Mouse (Mus musculus) urinary bladder, postnatal 10 days (tissue): ENCODE results near the gene Sgsm2.
"Not testable (repeated sequence)": the region's sequence is repeated elsewhere in the genome, so short reads cannot be mapped to it uniquely, and the experiment has no call there.

Experiments used
- DNase-seq: peaks from one replicate; pipeline ENCODE4 v3.0.0; 2022; ENCODE audit warnings: low spot score

Sgsm2 gene

GRCm38 (mm10) chr11:74828965-74829550, 67.8 kb downstream of the Sgsm2 start:
- no peak for DNase-seq

- DNase-seq, result no peak
These were observed 68.4 kb downstream of the Sgsm2 start for GRCm38 (mm10) chr11:74828404-74828931.

GRCm38 (mm10) chr11:74827791-74828403, 69.0 kb downstream of the Sgsm2 start:
- no peak for DNase-seq

- DNase-seq, result no peak
These were observed 70.2 kb downstream of the Sgsm2 start for GRCm38 (mm10) chr11:74826702-74827101.

- DNase-seq, result no peak
These were observed 70.7 kb downstream of the Sgsm2 start for GRCm38 (mm10) chr11:74826151-74826550.

GRCm38 (mm10) chr11:74822746-74823440, 74.0 kb downstream of the Sgsm2 start:
- DNase-seq, result no peak

GRCm38 (mm10) chr11:74821463-74821862, 75.4 kb downstream of the Sgsm2 start:
- no peak for DNase-seq

GRCm38 (mm10) chr11:74820921-74821320, 75.9 kb downstream of the Sgsm2 start:
- no peak for DNase-seq

- no peak for DNase-seq
These were observed 81.1 kb downstream of the Sgsm2 start for GRCm38 (mm10) chr11:74815795-74816194.

GRCm38 (mm10) chr11:74811538-74811937, 85.3 kb downstream of the Sgsm2 start:
- DNase-seq, result no peak

- DNase-seq, result not testable (repeated sequence)
These were observed 85.8 kb downstream of the Sgsm2 start for GRCm38 (mm10) chr11:74811027-74811426.

GRCm38 (mm10) chr11:74810134-74810533, 86.7 kb downstream of the Sgsm2 start:
- DNase-seq, result no peak

- no peak for DNase-seq
These were observed 88.5 kb downstream of the Sgsm2 start for GRCm38 (mm10) chr11:74808251-74808853.

GRCm38 (mm10) chr11:74807246-74807882, 89.5 kb downstream of the Sgsm2 start:
- DNase-seq, result no peak

GRCm38 (mm10) chr11:74804081-74804627, 92.7 kb downstream of the Sgsm2 start:
- DNase-seq, result no peak

GRCm38 (mm10) chr11:74800658-74801057, 96.2 kb downstream of the Sgsm2 start:
- DNase-seq, result no peak
